Mouse (Mus musculus) cerebellum, adult 11 months (tissue): ENCODE results near the gene Krtap1-5.

Experiments
- DNase-seq: peaks from one replicate; pipeline ENCODE4 v3.0.0; 2022

The Krtap1-5 gene

DNA sequence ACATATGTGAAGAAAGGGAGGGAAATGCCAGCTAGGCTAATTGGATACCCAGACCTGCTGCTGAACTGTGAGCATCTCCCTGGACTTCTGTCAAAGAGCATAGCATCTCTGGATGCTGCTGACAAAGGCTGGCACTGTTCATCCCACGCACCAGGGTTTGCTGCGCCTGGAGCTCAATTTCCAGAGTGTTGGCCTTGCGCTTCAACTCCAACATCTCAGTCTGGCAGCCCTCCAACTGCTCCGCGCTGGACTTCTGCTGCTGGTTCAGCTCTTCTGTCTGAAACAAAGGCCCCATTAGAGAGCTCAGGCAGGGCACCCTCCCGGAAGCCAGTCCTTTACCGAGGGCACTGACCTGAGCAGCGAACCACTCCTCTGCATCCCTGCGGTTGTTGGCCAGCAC, 41.1 kb downstream of the Krtap1-5 start:
- DNase-seq: peak; percentile 15
